Mouse (Mus musculus) midbrain, embryonic 10.5 days (tissue): ENCODE measurements around the gene Dchs1. TPM values are rescaled to one million over a fixed set of nuclear protein-coding genes. Genes with fewer than 3 reads are reported as not detected.

Experiments
- DNase-seq: peaks from one replicate; pipeline ENCODE4 v3.0.0-alpha.2; 2017; ENCODE audit warnings: low spot score
- H3K27ac ChIP-seq: fragments of 300-500 bp; sonication (generic); replicated peaks from 2 replicates; pipeline ENCODE4 v1.5.1; 2016; ENCODE audit warnings: mild to moderate bottlenecking
- H3K27me3 ChIP-seq: fragments of 300-500 bp; sonication (generic); 2 replicates; pipeline ENCODE4 v1.6.1; 2016; ENCODE audit warnings: low read depth, mild to moderate bottlenecking; ENCODE audit not compliant: poor library complexity, severe bottlenecking
- H3K36me3 ChIP-seq: fragments of 300-500 bp; sonication (generic); 2 replicates; pipeline ENCODE4 v1.6.1; 2016; ENCODE audit warnings: mild to moderate bottlenecking, moderate library complexity
- H3K4me1 ChIP-seq: fragments of 300-500 bp; sonication (generic); 2 replicates; pipeline ENCODE4 v1.6.1; 2016
- H3K4me3 ChIP-seq: fragments of 300-500 bp; sonication (generic); 2 replicates; pipeline ENCODE4 v1.5.1; 2016; ENCODE audit warnings: mild to moderate bottlenecking, moderate library complexity
- H3K9me3 ChIP-seq: fragments of 300-500 bp; sonication (generic); replicated peaks from 2 replicates; pipeline ENCODE4 v1.6.1; 2016; ENCODE audit warnings: mild to moderate bottlenecking
- whole genome bisulfite sequencing: fragments of 180-500 bp; shearing (Covaris S2); methylation state at CpG from one replicate; pipeline ENCODE4 v1.1.7; 2016; 5-methylcytosine and 5-hydroxymethylcytosine counted together
- polyA plus RNA-seq: library from polyadenylated mRNA; unstranded; fragments of >200 nt; fragmentation: Nextera tagmentation; extraction: Ambion mirVana; gene quantifications from 2 replicates; pipeline ENCODE4 v1.2.1, GENCODE M21; 2016

Gene Dchs1
- polyA plus RNA-seq, 1 experiment from 2014 or later, result 6.7 TPM

GRCm38 (mm10) chr7:105703816-105704215, 83.6 kb downstream of the Dchs1 start:
- H3K36me3 ChIP-seq, result no peaks in the 10 kb centered on the region
- H3K4me3 ChIP-seq, result no peak overlapping the region
- 87% methylated on average over 4 of the region's 4 CpGs for WGBS
- no peak overlapping the region for H3K27ac ChIP-seq
- H3K27me3 ChIP-seq, result no peaks in the 10 kb centered on the region
- H3K9me3 ChIP-seq, result no peaks in the 10 kb centered on the region
- DNase-seq, result no peak
- H3K4me1 ChIP-seq, result no peaks in the 10 kb centered on the region

- no peaks in the 10 kb centered on the region for H3K36me3 ChIP-seq
- H3K27me3 ChIP-seq, result no peaks in the 10 kb centered on the region
- H3K9me3 ChIP-seq, result no peaks in the 10 kb centered on the region
- no peak overlapping the region for H3K4me3 ChIP-seq
- H3K27ac ChIP-seq, result no peak overlapping the region
- no peaks in the 10 kb centered on the region for H3K4me1 ChIP-seq
- WGBS, result 85% methylated on average over 16 of the region's 16 CpGs
- DNase-seq, result no peak
Measured at GRCm38 (mm10) chr7:105703184-105703583, 84.3 kb downstream of the Dchs1 start.

Other genes with a start within 250 kb of the Dchs1 start
- gene Smpd1, start 233.3 kb downstream of the Dchs1 start, polyA plus RNA-seq, result 34.2 and 41.7 TPM in 2 replicates
- 112 and 134 TPM in 2 replicates for gene Apbb1, start 206.0 kb downstream of the Dchs1 start, polyA plus RNA-seq
- gene Hpx, start 187.5 kb downstream of the Dchs1 start, polyA plus RNA-seq, result 0.07 and 0.17 TPM in 2 replicates
- 30.3 and 36.0 TPM in 2 replicates for gene Trim3, start 154.1 kb downstream of the Dchs1 start, polyA plus RNA-seq
- gene Timm10b, start 147.6 kb downstream of the Dchs1 start, polyA plus RNA-seq, result 164 TPM in 2 replicates
- gene Arfip2, start 147.2 kb downstream of the Dchs1 start, polyA plus RNA-seq, result 57.5 and 67.3 TPM in 2 replicates
- gene Gm45799, start 147.1 kb downstream of the Dchs1 start, polyA plus RNA-seq, result 8.1 and 12.0 TPM in 2 replicates
- 0.40 and 0.41 TPM in 2 replicates for gene Dnhd1, start 136.8 kb downstream of the Dchs1 start, polyA plus RNA-seq
- 236 and 240 TPM in 2 replicates for gene Ilk, start 51.1 kb downstream of the Dchs1 start, polyA plus RNA-seq
- 35.4 and 44.0 TPM in 2 replicates for gene Rrp8, start 50.3 kb downstream of the Dchs1 start, polyA plus RNA-seq
- 160 and 188 TPM in 2 replicates for gene Taf10, start 43.3 kb downstream of the Dchs1 start, polyA plus RNA-seq
- 66.1 and 66.9 TPM in 2 replicates for gene Tpp1, start 35.4 kb downstream of the Dchs1 start, polyA plus RNA-seq
- gene Mrpl17, start 23.4 kb upstream of the Dchs1 start, polyA plus RNA-seq, result 293 and 320 TPM in 2 replicates
- gene Gm4070, start 166.3 kb upstream of the Dchs1 start, polyA plus RNA-seq, result 0.06 and 0.11 TPM in 2 replicates